Mouse (Mus musculus) midbrain, embryonic 11.5 days (tissue): ENCODE measurements around the gene Ptpn22. TPM values are rescaled to one million over a fixed set of nuclear protein-coding genes. Genes with fewer than 3 reads are reported as not detected.

Source experiments
- ATAC-seq: fragments of 200-750 bp; cut with Nextera tagmentation; 2 replicates; pipeline ENCODE4 v1.8.0; 2017; ENCODE audit warnings: moderate TSS enrichment, moderate library complexity; ENCODE audit not compliant: low FRiP score
- DNase-seq: peaks from one replicate; pipeline ENCODE4 v3.0.0; 2015; ENCODE audit warnings: low spot score; ENCODE audit errors: missing footprints
- H3K27ac ChIP-seq: fragments of 300-500 bp; sonication (generic); 2 replicates; pipeline ENCODE4 v1.5.1; 2014; ENCODE audit warnings: low read depth, low read length
- H3K27me3 ChIP-seq: fragments of 300-500 bp; sonication (generic); 2 replicates; pipeline ENCODE4 v1.6.1; 2014; ENCODE audit warnings: mild to moderate bottlenecking, low read length, moderate library complexity, mixed read lengths; ENCODE audit not compliant: control insufficient read depth, insufficient read depth
- H3K36me3 ChIP-seq: fragments of 300-500 bp; sonication (generic); 2 replicates; pipeline ENCODE4 v1.6.1; 2014; ENCODE audit warnings: mild to moderate bottlenecking, low read length, moderate library complexity, mixed read lengths; ENCODE audit not compliant: control insufficient read depth, insufficient read depth
- H3K4me1 ChIP-seq: fragments of 300-500 bp; sonication (generic); 2 replicates; pipeline ENCODE4 v1.6.1; 2014; ENCODE audit warnings: low read length; ENCODE audit not compliant: control insufficient read depth, insufficient read depth
- H3K4me2 ChIP-seq: fragments of 300-500 bp; sonication (generic); 2 replicates; pipeline ENCODE4 v1.6.1; 2014; ENCODE audit warnings: mild to moderate bottlenecking, moderate library complexity
- H3K4me3 ChIP-seq: fragments of 300-500 bp; sonication (generic); 2 replicates; pipeline ENCODE4 v1.5.1; 2014; ENCODE audit warnings: low read depth, low read length
- H3K9ac ChIP-seq: fragments of 300-500 bp; sonication (generic); 2 replicates; pipeline ENCODE4 v1.6.1; 2014; ENCODE audit warnings: low read length
- H3K9me3 ChIP-seq: fragments of 300-500 bp; sonication (generic); 2 replicates; pipeline ENCODE4 v1.6.1; 2016; ENCODE audit warnings: low read length; ENCODE audit not compliant: control insufficient read depth
- WGBS: fragments of 180-500 bp; shearing (Covaris S2); extraction: QIAGEN DNeasy Blood & Tissue Kit; methylation state at CpG from one replicate; pipeline ENCODE4 v1.1.7; 2014; 5-methylcytosine and 5-hydroxymethylcytosine counted together
- polyA plus RNA-seq: library from polyadenylated mRNA; unstranded; fragments of >200 nt; fragmentation: Nextera tagmentation; extraction: Ambion mirVana; gene quantifications from 2 replicates; pipeline ENCODE4 v1.2.1, GENCODE M21; 2014

Ptpn22 gene
- polyA plus RNA-seq, 1 experiment from 2014 or later = 0.23 TPM

DNA sequence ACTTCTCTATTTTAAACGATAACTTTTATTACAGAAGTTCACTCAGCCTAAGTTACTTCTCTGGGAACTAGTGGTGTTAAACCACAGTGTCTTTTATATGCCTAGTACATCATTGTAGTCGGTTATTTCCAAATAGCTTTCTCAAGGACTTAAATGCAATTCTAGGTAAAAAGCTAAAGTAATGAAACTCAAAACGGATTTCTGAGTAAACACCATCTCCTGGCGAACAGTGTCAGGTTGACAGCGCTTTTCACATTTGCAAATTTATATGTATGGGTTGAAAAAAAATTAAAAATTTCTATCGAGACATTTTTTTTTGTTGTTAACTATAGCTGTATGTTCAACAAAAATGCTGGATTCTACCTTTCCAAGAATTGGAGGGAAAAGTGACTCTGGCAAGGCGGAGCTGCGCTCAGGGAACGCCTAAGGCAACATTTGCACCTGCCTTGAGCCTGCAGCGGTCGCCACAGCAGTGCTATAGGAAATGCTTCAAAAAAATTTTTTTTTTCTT, 53.9 kb downstream of the Ptpn22 start:
- Histone ChIP-seq H3K27me3 (no peaks in the 10 kb centered on the region), H3K4me1 (peaks cover 12% of the 10 kb centered on the region), H3K27ac (peak overlapping the region; percentile 89), H3K4me2 (peak overlapping the region; percentile 64), H3K4me3 (peak overlapping the region; percentile 73), H3K9me3 (no peaks in the 10 kb centered on the region), H3K36me3 (no peaks in the 10 kb centered on the region), H3K9ac (peak overlapping the region; percentile 85)
- 10% methylated on average over 11 of the region's 11 CpGs for WGBS
- DNase-seq (peak; percentile 89), ATAC-seq (peak; percentile 15)

DNA sequence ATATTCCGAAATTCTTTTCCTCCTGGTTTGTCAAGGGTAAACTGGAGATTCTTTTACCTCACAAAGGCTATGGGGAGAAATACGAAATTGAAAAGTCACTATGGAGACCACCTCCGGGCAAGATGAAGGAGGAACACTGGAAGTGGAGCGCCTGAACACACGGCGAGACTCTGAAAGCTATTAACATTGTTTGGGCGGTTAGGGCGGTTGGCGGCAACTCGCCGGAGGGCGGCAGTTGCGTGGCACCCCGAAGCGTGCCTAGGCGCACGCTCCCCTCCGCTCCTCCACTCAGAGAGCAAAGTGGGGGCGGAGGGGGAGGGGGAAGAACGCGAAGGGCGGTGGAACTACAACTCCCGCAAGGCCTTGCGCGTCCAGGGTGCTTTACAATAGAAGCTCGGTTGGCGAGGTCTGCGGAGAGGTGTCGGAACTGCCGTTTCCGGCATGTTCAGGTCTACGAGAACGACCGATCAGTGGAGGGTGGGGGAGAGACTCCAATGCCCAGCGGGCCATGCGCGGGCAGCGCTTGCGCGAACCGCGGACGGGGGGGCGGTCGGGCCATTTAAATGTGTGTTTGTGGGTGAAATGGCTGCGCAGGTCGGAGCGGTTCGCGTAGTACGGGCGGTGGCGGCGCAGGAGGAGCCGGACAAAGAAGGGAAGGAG, 54.5 kb downstream of the Ptpn22 start, which contains the start of gene Rsbn1:
Rsbn1 (plus strand) TSS at position 111 of the 660 bp plus-strand sequence.
- Histone ChIP-seq H3K4me3 (peak within 1 kb of the TSS; percentile 73), H3K36me3 (no peaks in the 10 kb centered on the region), H3K4me1 (peaks cover 12% of the 10 kb centered on the region), H3K27me3 (no peaks in the 10 kb centered on the region), H3K9me3 (no peaks in the 10 kb centered on the region), H3K4me2 (peak within 1 kb of the TSS; percentile 64), H3K9ac (peak within 1 kb of the TSS; percentile 85), H3K27ac (peak within 1 kb of the TSS; percentile 89)
- ATAC-seq (peak; percentile 100), DNase-seq (peak; percentile 100)
- WGBS = under 1% methylated on average over 50 of the region's 55 CpGs

DNA sequence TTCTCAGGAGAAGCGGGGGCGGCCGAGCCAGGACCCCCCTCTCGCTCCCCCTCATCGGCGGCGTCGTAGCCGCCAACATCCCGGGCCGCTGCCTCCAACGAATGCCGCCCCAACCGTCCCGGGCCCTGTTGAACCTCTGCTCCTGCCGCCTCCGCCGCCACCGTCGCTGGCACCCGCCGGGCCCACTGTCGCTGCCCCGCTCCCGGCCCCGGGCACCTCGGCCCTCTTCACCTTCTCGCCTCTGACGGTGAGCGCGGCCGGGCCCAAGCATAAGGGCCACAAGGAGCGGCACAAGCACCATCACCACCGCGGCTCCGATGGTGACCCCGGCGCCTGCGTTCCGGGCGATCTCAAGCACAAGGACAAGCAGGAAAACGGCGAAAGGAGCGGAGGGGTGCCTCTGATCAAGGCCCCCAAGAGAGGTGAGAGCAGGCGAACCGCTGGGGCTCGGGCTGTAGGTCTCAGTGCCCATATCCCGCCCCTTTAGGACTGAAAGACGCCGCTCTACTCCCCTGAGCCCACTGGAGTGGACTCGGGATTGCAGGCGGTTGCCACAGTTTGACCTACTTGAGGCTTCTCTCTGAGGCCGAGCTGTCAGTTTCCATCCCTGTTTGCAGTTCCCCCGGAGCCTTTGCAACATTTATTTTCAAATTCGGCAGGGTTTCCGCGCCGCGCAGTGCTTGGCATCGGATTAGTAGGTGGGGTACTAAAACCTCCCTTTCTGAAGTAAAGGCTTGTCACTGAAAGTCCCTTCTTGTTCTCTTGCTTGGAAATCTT, 55.3 kb downstream of the Ptpn22 start:
- Histone ChIP-seq H3K4me3 (peak overlapping the region; percentile 73), H3K4me2 (peak overlapping the region; percentile 56), H3K27ac (peak overlapping the region; percentile 57), H3K4me1 (peaks cover 12% of the 10 kb centered on the region), H3K9me3 (no peaks in the 10 kb centered on the region), H3K36me3 (no peaks in the 10 kb centered on the region), H3K27me3 (no peaks in the 10 kb centered on the region), H3K9ac (peak overlapping the region; percentile 85)
- peak; percentile 96 for DNase-seq
- WGBS = 0% methylated on average over 40 of the region's 60 CpGs
- peak; percentile 55 for ATAC-seq

DNA sequence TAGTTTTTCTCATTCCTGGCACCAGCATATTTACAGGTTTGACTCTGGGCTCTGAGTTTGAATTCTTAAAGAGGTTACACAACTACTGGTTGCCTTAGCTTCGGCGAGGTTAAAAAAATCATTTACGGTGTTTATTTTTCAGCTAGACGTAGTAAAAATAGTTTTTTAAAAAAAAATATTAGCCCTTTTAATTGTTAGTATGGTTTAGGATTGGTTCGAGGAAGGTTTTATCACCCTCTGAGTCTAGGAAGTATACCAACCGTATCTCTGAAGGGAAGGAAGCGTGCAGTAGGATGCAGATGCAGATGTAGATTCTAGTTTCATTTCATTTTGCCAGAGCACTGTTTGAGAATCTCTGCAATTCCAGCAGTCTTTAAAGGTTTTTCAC, 55.9 kb downstream of the Ptpn22 start:
- DNase-seq (peak; percentile 86), ATAC-seq (no peak)
- Histone ChIP-seq H3K4me2 (peak overlapping the region; percentile 56), H3K4me1 (peaks cover 12% of the 10 kb centered on the region), H3K27me3 (no peaks in the 10 kb centered on the region), H3K27ac (no peak overlapping the region), H3K9me3 (no peaks in the 10 kb centered on the region), H3K9ac (peak overlapping the region; percentile 85), H3K4me3 (peak overlapping the region; percentile 73), H3K36me3 (no peaks in the 10 kb centered on the region)
- WGBS = 10% methylated on average over 7 of the region's 7 CpGs

DNA sequence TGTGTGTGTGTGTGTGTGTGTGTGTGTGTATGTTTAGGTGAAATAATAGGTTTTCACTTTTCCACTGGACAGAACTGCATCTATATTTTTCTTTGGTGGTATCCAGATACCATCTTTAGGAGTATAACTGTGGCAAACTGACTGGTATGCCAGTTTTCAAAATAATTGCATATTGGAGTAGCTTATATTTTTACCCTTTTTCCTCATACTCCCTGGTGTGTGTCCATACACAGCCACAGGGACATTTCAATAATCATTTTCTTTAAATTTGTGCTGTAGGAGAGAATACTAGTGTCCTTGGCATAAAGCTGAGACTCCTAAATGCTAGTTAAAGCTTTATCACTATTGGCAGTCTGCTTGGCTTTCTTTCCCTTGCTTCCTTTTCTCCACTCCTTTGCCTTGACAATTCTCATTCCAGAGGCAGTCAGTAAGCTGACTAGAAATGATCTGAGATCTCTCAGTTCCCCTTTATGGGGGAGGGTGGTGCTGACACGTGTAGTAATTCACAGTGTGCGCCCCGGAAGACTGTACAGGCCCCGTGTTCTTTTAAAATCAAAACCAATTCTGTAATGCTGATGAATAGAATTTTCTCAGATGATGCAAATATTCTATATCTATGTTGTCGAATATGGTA, 56.7 kb downstream of the Ptpn22 start:
- Histone ChIP-seq H3K4me3 (peak overlapping the region; percentile 73), H3K36me3 (no peaks in the 10 kb centered on the region), H3K4me1 (peaks cover 12% of the 10 kb centered on the region), H3K9me3 (no peaks in the 10 kb centered on the region), H3K4me2 (peak overlapping the region; percentile 56), H3K9ac (peak overlapping the region; percentile 43), H3K27me3 (no peaks in the 10 kb centered on the region), H3K27ac (no peak overlapping the region)
- DNase-seq (no peak), ATAC-seq (no peak)
- WGBS = 72% methylated on average over 5 of the region's 5 CpGs

DNA sequence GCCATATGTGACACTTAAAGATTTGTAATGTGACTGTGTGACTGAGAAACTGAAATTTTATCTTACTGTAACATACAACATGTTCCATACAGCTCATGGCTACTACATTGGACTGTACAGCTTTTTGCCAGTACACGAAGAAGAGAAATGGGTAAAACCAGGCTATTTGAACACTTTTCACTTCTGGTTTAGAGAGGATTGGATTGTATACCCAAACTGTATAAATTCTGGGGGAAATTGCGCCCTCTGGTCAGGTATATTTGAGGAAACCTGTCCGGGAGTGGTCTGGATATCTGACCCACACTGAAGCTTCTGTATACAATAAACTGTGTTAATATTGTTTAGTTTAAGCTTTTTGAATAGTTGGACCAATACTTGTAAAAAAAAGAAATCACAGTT, 57.2 kb downstream of the Ptpn22 start:
- Histone ChIP-seq H3K9ac (no peak overlapping the region), H3K9me3 (no peaks in the 10 kb centered on the region)
- WGBS = 80% methylated on average over 3 of the region's 3 CpGs

DNA sequence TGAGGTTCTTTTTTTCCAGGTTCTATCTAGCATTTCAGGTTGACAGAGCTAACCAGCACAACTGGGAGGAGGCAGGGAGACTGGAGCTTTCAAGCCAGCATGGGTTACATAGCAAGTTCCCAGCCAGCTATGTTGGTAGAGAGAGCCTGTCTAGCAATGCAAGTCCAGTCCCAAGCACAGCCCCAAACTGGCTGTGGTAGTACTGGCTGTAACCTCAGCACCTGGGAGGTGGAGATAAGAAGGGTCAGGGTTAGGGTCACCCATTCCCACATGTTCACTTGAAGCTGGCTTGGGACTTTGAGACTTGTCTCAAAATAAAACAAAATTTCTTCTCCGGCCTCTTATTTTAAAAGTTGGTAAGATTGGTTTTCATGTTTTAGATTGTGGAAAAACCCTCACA, 60.5 kb downstream of the Ptpn22 start:
- no peak overlapping the region for H3K4me3 ChIP-seq
- H3K27ac ChIP-seq = no peak overlapping the region
- H3K9ac ChIP-seq = no peak overlapping the region
- no peak overlapping the region for H3K4me2 ChIP-seq
- ATAC-seq = no peak
- no peaks in the 10 kb centered on the region for H3K27me3 ChIP-seq
- no peaks in the 10 kb centered on the region for H3K36me3 ChIP-seq
- no peaks in the 10 kb centered on the region for H3K9me3 ChIP-seq
- WGBS = 97% methylated on average over 1 of the region's 1 CpGs
- no peak for DNase-seq
- H3K4me1 ChIP-seq = peaks cover 12% of the 10 kb centered on the region

More for the DNA sequence above, 57.2 kb downstream of the Ptpn22 start:
- Histone ChIP-seq H3K4me3 (peak overlapping the region; percentile 73), H3K36me3 (no peaks in the 10 kb centered on the region), H3K4me1 (peaks cover 12% of the 10 kb centered on the region), H3K4me2 (peak overlapping the region; percentile 56), H3K27me3 (no peaks in the 10 kb centered on the region), H3K27ac (no peak overlapping the region)
- ATAC-seq (no peak), DNase-seq (no peak)

DNA sequence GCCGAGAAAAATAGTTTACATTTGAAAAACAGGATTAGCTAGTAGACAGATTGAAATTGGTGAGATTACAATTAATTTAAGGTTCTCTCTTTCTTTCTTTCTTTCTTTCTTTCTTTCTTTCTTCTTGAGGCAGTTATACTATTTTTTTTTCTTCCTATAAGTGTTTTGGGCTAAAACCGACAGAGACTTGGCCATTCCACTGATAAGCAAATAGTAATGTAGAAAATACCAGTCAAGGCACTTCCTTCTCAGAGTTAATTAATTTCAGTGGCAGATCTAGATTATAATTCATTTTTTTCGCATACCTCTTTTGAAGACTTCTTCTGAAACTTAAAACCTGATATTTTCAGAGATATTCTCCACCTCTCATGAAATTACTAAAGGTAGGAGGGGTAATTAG, 65.7 kb downstream of the Ptpn22 start:
- H3K27ac ChIP-seq = no peak overlapping the region
- H3K4me2 ChIP-seq = no peak overlapping the region
- H3K4me1 ChIP-seq = peaks cover 2% of the 10 kb centered on the region; the same call in 1 of the 2 replicates
- no peak overlapping the region for H3K9ac ChIP-seq
- H3K36me3 ChIP-seq = peaks cover 3% of the 10 kb centered on the region; the same call in 1 of the 2 replicates
- H3K9me3 ChIP-seq = no peaks in the 10 kb centered on the region
- 75% methylated on average over 3 of the region's 3 CpGs for whole genome bisulfite sequencing
- H3K4me3 ChIP-seq = no peak overlapping the region
- no peaks in the 10 kb centered on the region for H3K27me3 ChIP-seq
- ATAC-seq = no peak
- no peak for DNase-seq
